Mouse (Mus musculus): ENCODE results near the gene Cfap69. TPM values are rescaled to one million over a fixed set of nuclear protein-coding genes. Genes with fewer than 3 reads are reported as not detected.
"Not testable (repeated sequence)": the region's sequence is repeated elsewhere in the genome, so short reads cannot be mapped to it uniquely, and the experiment has no call there.

Gene Cfap69
- polyA plus RNA-seq, 1 experiment from 2014 or later: 3.8 TPM

DNA sequence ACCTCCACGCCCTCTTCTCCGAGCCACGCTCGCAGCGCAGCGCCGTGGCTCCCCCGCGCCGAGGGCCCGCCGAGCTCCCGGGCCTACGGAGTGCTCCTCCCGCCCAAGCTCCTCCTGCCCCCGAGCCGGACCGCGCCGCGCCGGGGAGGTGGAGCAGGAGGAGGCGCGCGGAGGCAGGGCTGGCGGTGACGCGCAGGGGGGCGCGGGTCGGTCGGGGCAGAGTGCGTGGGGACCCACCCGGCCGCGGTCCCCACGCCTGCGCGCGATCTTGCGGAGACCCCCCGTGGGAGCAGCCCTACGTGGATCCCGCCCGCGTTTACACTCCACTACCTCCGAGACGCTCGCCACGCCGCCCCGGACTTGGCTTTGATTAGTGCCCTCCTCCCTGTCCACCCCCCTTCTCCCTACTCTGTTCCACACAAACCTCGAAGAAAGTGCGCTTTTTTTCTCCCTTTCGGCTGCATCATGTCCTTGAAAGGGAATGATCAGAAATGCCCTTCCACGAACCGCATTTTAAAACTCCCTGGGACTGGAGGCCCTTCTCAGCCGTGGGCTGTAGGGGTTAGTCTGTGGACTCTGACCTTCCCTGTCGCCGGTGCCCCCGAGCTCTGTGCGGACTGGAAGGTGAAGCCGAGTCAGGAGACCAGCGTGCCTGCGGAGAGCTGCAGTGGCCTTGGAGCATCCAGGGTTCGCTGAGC, 30.1 kb upstream of the Cfap69 start, which contains the start of gene Steap2:
Gene Steap2, minus strand, starts transcription at position 623 of the 698 bp plus-strand sequence.
- H3K9me3 ChIP-seq (replicated peaks; ENCODE audit: control insufficient read depth, low read length): no peaks in the 10 kb centered on the region
- ATAC-seq (replicated peaks; ENCODE audit: insufficient number of reproducible peaks, low FRiP score, low TSS enrichment, low read depth) (peak; percentile 93), DNase-seq (ENCODE audit: low spot score) (peak; percentile 70)
- no peaks in the 10 kb centered on the region for H3K4me1 ChIP-seq (ENCODE audit: control insufficient read depth, insufficient read depth, low read length)
- H3K9ac ChIP-seq (replicated peaks; ENCODE audit: low read length): peak within 1 kb of the TSS; percentile 85
- peak within 1 kb of the TSS; percentile 81 for H3K4me2 ChIP-seq (ENCODE audit: low read depth, low read length)
- under 1% methylated on average over 45 of the region's 66 CpGs for WGBS
- H3K27me3 ChIP-seq (ENCODE audit: control insufficient read depth, insufficient read depth, low read length): no peaks in the 10 kb centered on the region
- peak within 1 kb of the TSS; percentile 78 for H3K4me3 ChIP-seq (ENCODE audit: low read depth, low read length)
- H3K27ac ChIP-seq (replicated peaks; ENCODE audit: low read depth, low read length): no peak within 1 kb of the TSS; the same call in 1 of the 2 replicates
- no peaks in the 10 kb centered on the region for H3K36me3 ChIP-seq (replicated peaks; ENCODE audit: control insufficient read depth, insufficient read depth, low read depth, low read length)

DNA sequence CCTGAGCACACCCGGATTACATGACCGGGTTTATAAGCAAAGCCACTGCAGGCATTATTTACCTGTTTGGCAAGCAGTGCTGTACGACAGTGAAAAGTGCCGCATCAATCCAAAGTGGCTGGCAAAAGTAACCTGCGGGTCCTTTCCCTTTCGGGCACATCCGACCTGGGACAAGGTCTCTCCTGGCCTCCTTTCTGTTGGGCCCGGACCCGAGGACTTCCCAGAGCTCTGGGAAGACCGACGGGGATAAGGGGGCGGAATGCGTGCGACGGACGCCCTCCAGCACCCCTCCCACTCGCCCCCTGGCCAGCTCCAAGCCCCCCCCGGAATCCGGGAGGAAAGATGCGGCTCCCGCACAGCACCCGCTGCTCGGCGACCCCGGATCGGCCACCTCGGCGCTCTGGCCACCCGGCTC, 29.5 kb upstream of the Cfap69 start:
- peak; percentile 64 for ATAC-seq (replicated peaks; ENCODE audit: insufficient number of reproducible peaks, low FRiP score, low TSS enrichment, low read depth)
- Histone ChIP-seq H3K9ac (replicated peaks; ENCODE audit: low read length) (peak overlapping the region; percentile 85), H3K36me3 (replicated peaks; ENCODE audit: control insufficient read depth, insufficient read depth, low read depth, low read length) (no peaks in the 10 kb centered on the region), H3K27ac (replicated peaks; ENCODE audit: low read depth, low read length) (no peak overlapping the region; the same call in 1 of the 2 replicates), H3K4me3 (ENCODE audit: low read depth, low read length) (peak overlapping the region; percentile 78), H3K27me3 (ENCODE audit: control insufficient read depth, insufficient read depth, low read length) (no peaks in the 10 kb centered on the region), H3K9me3 (replicated peaks; ENCODE audit: control insufficient read depth, low read length) (no peaks in the 10 kb centered on the region), H3K4me1 (ENCODE audit: control insufficient read depth, insufficient read depth, low read length) (no peaks in the 10 kb centered on the region), H3K4me2 (ENCODE audit: low read depth, low read length) (peak overlapping the region; percentile 81)
- WGBS: under 1% methylated on average over 26 of the region's 29 CpGs
- peak; percentile 49 for DNase-seq (ENCODE audit: low spot score)

DNA sequence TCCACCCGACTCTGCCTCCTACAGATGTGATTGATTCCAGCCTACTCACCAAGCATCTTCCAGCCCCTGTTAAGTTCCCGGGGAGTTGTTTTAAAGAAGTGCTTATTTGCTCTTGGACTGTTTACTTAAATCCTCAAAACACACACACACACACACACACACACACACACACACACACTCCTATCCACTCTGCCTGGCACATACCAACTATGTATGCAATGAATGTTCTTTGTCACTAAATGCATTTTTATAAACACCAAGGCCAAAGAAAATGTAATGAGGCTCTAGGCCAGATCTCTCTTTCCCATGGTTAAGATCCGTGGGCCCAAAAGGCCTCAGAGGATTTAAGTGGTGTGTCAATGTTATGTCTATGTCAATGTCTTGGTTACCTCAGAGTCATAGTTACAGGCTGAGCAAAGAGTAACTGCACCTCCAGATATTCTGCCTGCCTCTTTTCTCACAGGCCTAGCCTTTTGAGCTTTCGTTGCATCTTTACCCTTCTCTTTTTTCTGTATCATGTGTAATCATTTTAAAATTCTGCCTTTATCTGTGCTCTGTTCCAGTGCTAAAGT, 28.2 kb upstream of the Cfap69 start:
- WGBS: 54% methylated on average over 4 of the region's 4 CpGs
- H3K9me3 ChIP-seq (replicated peaks; ENCODE audit: control insufficient read depth, low read length): no peaks in the 10 kb centered on the region
- no peaks in the 10 kb centered on the region for H3K36me3 ChIP-seq (replicated peaks; ENCODE audit: control insufficient read depth, insufficient read depth, low read depth, low read length)
- no peak overlapping the region for H3K4me2 ChIP-seq (ENCODE audit: low read depth, low read length)
- DNase-seq (ENCODE audit: low spot score) (no peak), ATAC-seq (replicated peaks; ENCODE audit: insufficient number of reproducible peaks, low FRiP score, low TSS enrichment, low read depth) (no peak)
- H3K27me3 ChIP-seq (ENCODE audit: control insufficient read depth, insufficient read depth, low read length): no peaks in the 10 kb centered on the region
- no peak overlapping the region for H3K4me3 ChIP-seq (ENCODE audit: low read depth, low read length)
- H3K9ac ChIP-seq (replicated peaks; ENCODE audit: low read length): no peak overlapping the region
- H3K27ac ChIP-seq (replicated peaks; ENCODE audit: low read depth, low read length): no peak overlapping the region
- H3K4me1 ChIP-seq (ENCODE audit: control insufficient read depth, insufficient read depth, low read length): no peaks in the 10 kb centered on the region

DNA sequence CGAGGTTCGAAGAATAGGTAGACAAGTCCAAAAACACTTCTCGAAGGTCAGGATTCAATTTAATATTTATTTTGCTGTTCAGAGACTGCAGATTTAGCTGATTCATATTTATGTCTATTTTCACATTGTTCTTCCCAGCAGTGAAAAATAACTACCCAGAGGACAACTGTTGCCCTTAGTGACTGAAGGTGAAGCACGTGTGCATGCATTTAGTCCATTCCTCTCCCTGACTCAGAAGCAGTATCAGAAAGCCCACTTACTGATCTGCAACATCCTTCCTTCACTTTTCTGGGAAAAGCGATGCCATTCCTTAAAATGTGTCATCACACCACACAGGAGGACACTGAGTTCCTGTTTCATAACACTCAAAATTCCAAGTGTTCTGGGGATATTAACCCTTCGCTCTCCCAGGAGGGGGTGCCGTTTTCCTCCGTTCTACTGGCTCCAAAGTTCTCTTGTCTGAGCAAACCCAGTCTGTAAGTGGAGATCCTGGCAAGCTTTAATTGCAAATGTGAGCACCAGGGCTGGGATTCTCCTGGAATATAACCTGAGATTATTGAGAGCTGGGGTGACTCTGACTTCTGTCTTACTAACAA, 25.0 kb upstream of the Cfap69 start:
- Histone ChIP-seq H3K4me3 (ENCODE audit: low read depth, low read length) (no peak overlapping the region), H3K27ac (replicated peaks; ENCODE audit: low read depth, low read length) (no peak overlapping the region), H3K4me2 (ENCODE audit: low read depth, low read length) (no peak overlapping the region), H3K36me3 (replicated peaks; ENCODE audit: control insufficient read depth, insufficient read depth, low read depth, low read length) (no peaks in the 10 kb centered on the region), H3K4me1 (ENCODE audit: control insufficient read depth, insufficient read depth, low read length) (no peaks in the 10 kb centered on the region), H3K9me3 (replicated peaks; ENCODE audit: control insufficient read depth, low read length) (no peaks in the 10 kb centered on the region), H3K27me3 (ENCODE audit: control insufficient read depth, insufficient read depth, low read length) (no peaks in the 10 kb centered on the region), H3K9ac (replicated peaks; ENCODE audit: low read length) (no peak overlapping the region)
- no peak for ATAC-seq (replicated peaks; ENCODE audit: insufficient number of reproducible peaks, low FRiP score, low TSS enrichment, low read depth)
- 73% methylated on average over 8 of the region's 8 CpGs for WGBS
- no peak for DNase-seq (ENCODE audit: low spot score)

DNA sequence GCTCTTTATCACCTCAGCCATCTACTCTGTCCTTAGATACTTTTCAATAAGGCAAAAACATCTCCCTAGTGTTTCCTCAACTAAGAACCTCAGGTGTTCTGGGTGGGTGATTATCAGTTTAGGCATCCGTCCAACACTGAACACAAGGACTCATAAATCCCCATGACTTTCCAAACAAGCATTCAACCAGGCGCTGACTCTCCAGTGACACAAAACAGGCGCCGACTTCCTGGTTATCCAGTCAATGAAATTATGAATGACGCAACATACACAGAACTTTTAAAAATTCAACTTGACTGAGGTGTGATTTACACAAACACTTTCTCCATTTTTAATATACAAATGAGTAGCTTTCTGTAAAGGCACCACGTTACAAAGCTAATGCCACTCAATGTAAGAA, 24.2 kb upstream of the Cfap69 start:
- H3K4me3 ChIP-seq (ENCODE audit: low read depth, low read length): no peak overlapping the region
- DNase-seq (ENCODE audit: low spot score) (no peak), ATAC-seq (replicated peaks; ENCODE audit: insufficient number of reproducible peaks, low FRiP score, low TSS enrichment, low read depth) (no peak)
- no peaks in the 10 kb centered on the region for H3K9me3 ChIP-seq (replicated peaks; ENCODE audit: control insufficient read depth, low read length)
- no peak overlapping the region for H3K27ac ChIP-seq (replicated peaks; ENCODE audit: low read depth, low read length)
- H3K4me1 ChIP-seq (ENCODE audit: control insufficient read depth, insufficient read depth, low read length): no peaks in the 10 kb centered on the region
- 86% methylated on average over 6 of the region's 6 CpGs for WGBS
- H3K36me3 ChIP-seq (replicated peaks; ENCODE audit: control insufficient read depth, insufficient read depth, low read depth, low read length): no peaks in the 10 kb centered on the region
- no peak overlapping the region for H3K9ac ChIP-seq (replicated peaks; ENCODE audit: low read length)
- H3K27me3 ChIP-seq (ENCODE audit: control insufficient read depth, insufficient read depth, low read length): no peaks in the 10 kb centered on the region
- no peak overlapping the region for H3K4me2 ChIP-seq (ENCODE audit: low read depth, low read length)

DNA sequence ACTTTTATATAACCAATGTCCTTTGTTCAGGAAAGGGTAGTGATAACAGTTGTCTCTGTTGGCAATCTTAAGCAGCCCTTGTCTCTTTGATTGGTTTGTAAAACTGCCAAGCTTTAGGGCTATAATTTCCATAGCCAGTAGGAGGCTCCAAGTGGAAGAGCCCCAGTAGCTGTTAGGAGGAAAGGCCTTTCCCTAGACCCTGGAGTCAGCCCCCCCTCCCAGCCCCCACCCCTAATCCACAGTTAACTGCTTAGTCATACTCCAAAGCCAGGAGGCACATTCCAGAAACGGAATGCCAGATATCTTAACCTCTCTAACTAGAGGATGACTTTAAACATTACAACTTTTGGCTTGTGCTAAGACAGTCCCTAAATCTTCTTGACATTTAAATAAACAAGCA, 22.9 kb upstream of the Cfap69 start:
- no peak overlapping the region for H3K4me3 ChIP-seq (ENCODE audit: low read depth, low read length)
- no peak overlapping the region for H3K4me2 ChIP-seq (ENCODE audit: low read depth, low read length)
- no peaks in the 10 kb centered on the region for H3K4me1 ChIP-seq (ENCODE audit: control insufficient read depth, insufficient read depth, low read length)
- no peaks in the 10 kb centered on the region for H3K36me3 ChIP-seq (replicated peaks; ENCODE audit: control insufficient read depth, insufficient read depth, low read depth, low read length)
- no peaks in the 10 kb centered on the region for H3K27me3 ChIP-seq (ENCODE audit: control insufficient read depth, insufficient read depth, low read length)
- no peak overlapping the region for H3K9ac ChIP-seq (replicated peaks; ENCODE audit: low read length)
- no peaks in the 10 kb centered on the region for H3K9me3 ChIP-seq (replicated peaks; ENCODE audit: control insufficient read depth, low read length)
- no peak for DNase-seq (ENCODE audit: low spot score)
- no peak overlapping the region for H3K27ac ChIP-seq (replicated peaks; ENCODE audit: low read depth, low read length)
- 3% methylated on average over 1 of the region's 1 CpGs for WGBS
- 0 out of 2 replicates have a peak, but pooled peaks have one; percentile 22 for ATAC-seq (replicated peaks; ENCODE audit: insufficient number of reproducible peaks, low FRiP score, low TSS enrichment, low read depth)

DNA sequence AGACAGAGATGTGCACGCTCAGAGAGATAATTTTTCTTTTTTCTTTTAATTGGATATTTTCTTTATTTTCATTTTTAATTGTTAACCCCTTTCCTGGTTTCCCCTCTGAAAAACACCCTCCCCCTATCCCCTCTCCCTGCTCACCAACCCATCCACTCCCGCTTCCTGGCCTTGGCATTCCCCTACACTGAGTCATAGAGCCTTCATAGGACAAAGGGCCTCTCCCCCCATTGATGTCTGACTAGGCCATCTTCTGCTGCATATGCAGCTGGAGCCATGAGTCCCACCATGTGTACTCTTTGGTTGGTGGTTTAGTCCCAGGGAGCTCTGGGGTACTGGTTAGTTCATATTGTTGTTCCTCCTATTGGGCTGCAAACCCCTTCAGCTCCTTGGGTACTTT, 20.9 kb upstream of the Cfap69 start:
- H3K27ac ChIP-seq (replicated peaks; ENCODE audit: low read depth, low read length); H3K9ac ChIP-seq (replicated peaks; ENCODE audit: low read length); H3K9me3 ChIP-seq (replicated peaks; ENCODE audit: control insufficient read depth, low read length); DNase-seq (ENCODE audit: low spot score); H3K27me3 ChIP-seq (ENCODE audit: control insufficient read depth, insufficient read depth, low read length); H3K4me1 ChIP-seq (ENCODE audit: control insufficient read depth, insufficient read depth, low read length); H3K4me2 ChIP-seq (ENCODE audit: low read depth, low read length); ATAC-seq (replicated peaks; ENCODE audit: insufficient number of reproducible peaks, low FRiP score, low TSS enrichment, low read depth); H3K36me3 ChIP-seq (replicated peaks; ENCODE audit: control insufficient read depth, insufficient read depth, low read depth, low read length); H3K4me3 ChIP-seq (ENCODE audit: low read depth, low read length): not testable (repeated sequence)
- WGBS: 73% methylated on average over 2 of the region's 2 CpGs

DNA sequence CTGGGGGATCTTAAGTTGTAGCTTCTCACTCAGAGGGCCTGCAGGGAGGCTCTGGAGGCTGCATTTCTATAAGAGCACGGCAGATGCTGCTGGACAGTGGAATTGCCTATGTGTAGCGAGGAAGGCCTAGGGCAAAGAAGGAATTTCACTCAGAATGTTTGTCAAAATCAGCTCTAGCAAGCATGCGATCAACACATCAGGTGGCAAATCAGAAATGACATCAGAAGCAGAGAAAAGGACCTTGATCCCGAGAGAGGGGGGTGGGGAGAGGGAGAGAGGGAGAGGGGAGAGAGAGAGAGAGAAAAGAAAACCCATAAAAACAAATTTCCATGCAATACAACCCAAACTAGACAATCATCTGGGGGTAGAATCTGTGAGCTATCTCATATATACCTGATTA, 19.3 kb upstream of the Cfap69 start:
- no peaks in the 10 kb centered on the region for H3K27me3 ChIP-seq (ENCODE audit: control insufficient read depth, insufficient read depth, low read length)
- no peak overlapping the region for H3K9ac ChIP-seq (replicated peaks; ENCODE audit: low read length)
- no peak overlapping the region for H3K4me2 ChIP-seq (ENCODE audit: low read depth, low read length)
- H3K27ac ChIP-seq (replicated peaks; ENCODE audit: low read depth, low read length): no peak overlapping the region
- no peaks in the 10 kb centered on the region for H3K4me1 ChIP-seq (ENCODE audit: control insufficient read depth, insufficient read depth, low read length)
- WGBS: 67% methylated on average over 4 of the region's 4 CpGs
- DNase-seq (ENCODE audit: low spot score): no peak
- no peak overlapping the region for H3K4me3 ChIP-seq (ENCODE audit: low read depth, low read length)
- no peaks in the 10 kb centered on the region for H3K9me3 ChIP-seq (replicated peaks; ENCODE audit: control insufficient read depth, low read length)
- no peak for ATAC-seq (replicated peaks; ENCODE audit: insufficient number of reproducible peaks, low FRiP score, low TSS enrichment, low read depth)
- no peaks in the 10 kb centered on the region for H3K36me3 ChIP-seq (replicated peaks; ENCODE audit: control insufficient read depth, insufficient read depth, low read depth, low read length)

Data from embryonic facial prominence, embryonic 11.5 days (tissue).